Mouse (Mus musculus) embryonic stem cell, embryonic (primary cell): ENCODE data around the gene Calhm3.

Source experiments
- CTCF ChIA-PET, 4 experiments: fragments of 300-600 bp in 2 of 4; fragments of 350-600 bp in 2 of 4; sonication (Branson Sonifier 250); formaldehyde crosslinking; loops; one replicate each; lab custom pipeline; 2022; ENCODE audit warnings: inconsistent platforms in 2 of 4; lab: Charles Lee
- POLR2A ChIA-PET, 4 experiments: fragments of 300-600 bp in 2 of 4; fragments of 350-600 bp in 2 of 4; sonication (Branson Sonifier 250); formaldehyde crosslinking; loops; one replicate each; lab custom pipeline; 2022; ENCODE audit warnings: antibody characterized with exemption in 4 of 4, inconsistent platforms in 1 of 4; lab: Charles Lee

Calhm3 gene

GRCm38 (mm10) chr19:47144154-47144553, 13.4 kb downstream of the Calhm3 start, which contains the start of gene Calhm1:
TSS of gene Calhm1 (minus strand) at chr19:47144254.
- ChIA-PET POLR2A (interaction anchor here in 2 of 4 experiments (0.7 to 1.5 kb wide), 5 partner anchors 7 to 77 kb away, joined by 3 to 7 read pairs (median 4); partner anchors contain the start of gene Taf5 (in 2 of the 2)), CTCF (interaction anchor here in 2 of 4 experiments (1.0 to 2.1 kb wide), 3 partner anchors 21 to 25 kb away, joined by 3 to 6 read pairs (median 6); no protein-coding TSS in a partner anchor)

GRCm38 (mm10) chr19:47142438-47142837, 15.1 kb downstream of the Calhm3 start:
- CTCF ChIA-PET, result interaction anchor here in 1 of 4 experiments (0.7 kb wide), 1 partner anchor 173 kb away, joined by 3 read pairs; no protein-coding TSS in a partner anchor

GRCm38 (mm10) chr19:47139611-47140010, 18.0 kb downstream of the Calhm3 start:
- ChIA-PET CTCF (interaction anchor here (0.6 to 3.4 kb wide), 13 partner anchors 9 to 607 kb away, joined by 3 to 15 read pairs (median 5); no protein-coding TSS in a partner anchor), POLR2A (interaction anchor here in 2 of 4 experiments (0.8 to 5.5 kb wide), 13 partner anchors 7 to 124 kb away, joined by 3 to 62 read pairs (median 4); partner anchors contain the start of genes Taf5 (in 2 of the 2), Neurl1a (in 1 of the 2), Nt5c2 (in 1 of the 2) and Pcgf6 (in 1 of the 2))

More at GRCm38 (mm10) chr19:47142438-47142837, 15.1 kb downstream of the Calhm3 start:
- POLR2A ChIA-PET, result interaction anchor here in 1 of 4 experiments (1.1 kb wide), 1 partner anchor 11 kb away, joined by 3 read pairs; no protein-coding TSS in a partner anchor

- ChIA-PET CTCF (interaction anchor here in 3 of 4 experiments (0.7 to 3.4 kb wide), 7 partner anchors 11 to 835 kb away, joined by 3 to 15 read pairs (median 5); no protein-coding TSS in a partner anchor), POLR2A (interaction anchor here (0.5 to 5.5 kb wide), 16 partner anchors 10 to 71 kb away, joined by 3 to 62 read pairs (median 4); partner anchors contain the start of genes Pdcd11 (in 2 of the 4), Taf5 (in 2 of the 4), Usmg5 (in 2 of the 4) and Neurl1a (in 1 of the 4))
Observed at GRCm38 (mm10) chr19:47137771-47138421, 19.7 kb downstream of the Calhm3 start, which contains the start of gene Calhm2. TSS of gene Calhm2 (minus strand) at chr19:47138294.

- ChIA-PET CTCF (interaction anchor here in 3 of 4 experiments (0.8 to 3.4 kb wide), 5 partner anchors 12 to 38 kb away, joined by 3 to 16 read pairs (median 13); no protein-coding TSS in a partner anchor), POLR2A (interaction anchor here in 3 of 4 experiments (0.7 to 5.5 kb wide), 12 partner anchors 9 to 122 kb away, joined by 3 to 62 read pairs (median 4); partner anchors contain the start of genes Pdcd11 (in 2 of the 3), Usmg5 (in 2 of the 3), Ina (in 1 of the 3) and Nt5c2 (in 1 of the 3))
Observed at GRCm38 (mm10) chr19:47137051-47137581, 20.4 kb downstream of the Calhm3 start.

- ChIA-PET CTCF (interaction anchor here in 2 of 4 experiments (1.6 to 2.8 kb wide), 2 partner anchors 32 kb away, joined by 3 to 16 read pairs; no protein-coding TSS in a partner anchor), POLR2A (interaction anchor here in 2 of 4 experiments (0.9 to 3.5 kb wide), 6 partner anchors 10 to 121 kb away, joined by 3 to 14 read pairs (median 3); partner anchors contain the start of genes Ina (in 1 of the 2), Nt5c2 (in 1 of the 2) and Taf5 (in 1 of the 2))
Observed at GRCm38 (mm10) chr19:47136170-47136569, 21.4 kb downstream of the Calhm3 start.

GRCm38 (mm10) chr19:47135568-47135967, 22.0 kb downstream of the Calhm3 start:
- ChIA-PET POLR2A (interaction anchor here in 2 of 4 experiments (0.9 to 3.5 kb wide), 16 partner anchors 8 to 120 kb away, joined by 3 to 14 read pairs (median 4); partner anchors contain the start of genes Calhm1 (in 1 of the 2), Ina (in 1 of the 2), Nt5c2 (in 1 of the 2) and Taf5 (in 1 of the 2)), CTCF (interaction anchor here in 3 of 4 experiments (0.6 to 2.8 kb wide), 10 partner anchors 11 to 239 kb away, joined by 3 to 16 read pairs (median 4); partner anchors contain the start of gene Neurl1a (in 1 of the 3))

- ChIA-PET CTCF (interaction anchor here in 2 of 4 experiments (0.8 to 2.3 kb wide), 6 partner anchors 9 to 36 kb away, joined by 3 to 10 read pairs (median 8); partner anchors contain the start of gene Calhm3 (in 1 of the 2)), POLR2A (interaction anchor here in 3 of 4 experiments (1.1 to 2.7 kb wide), 5 partner anchors 10 to 65 kb away, joined by 3 to 14 read pairs (median 5); partner anchors contain the start of gene Taf5 (in 1 of the 3))
Observed at GRCm38 (mm10) chr19:47133161-47133560, 24.4 kb downstream of the Calhm3 start.

- POLR2A ChIA-PET, result interaction anchor here in 3 of 4 experiments (0.6 to 4.0 kb wide), 8 partner anchors 7 to 340 kb away, joined by 3 to 21 read pairs (median 4); partner anchors contain the start of genes Taf5 (in 2 of the 3), Pdcd11 (in 1 of the 3) and Usmg5 (in 1 of the 3)
- CTCF ChIA-PET, result interaction anchor here in 2 of 4 experiments (0.6 kb wide), 2 partner anchors 47 to 206 kb away, joined by 3 read pairs; no protein-coding TSS in a partner anchor
Observed at GRCm38 (mm10) chr19:47130551-47131125, 26.9 kb downstream of the Calhm3 start.

- ChIA-PET POLR2A (interaction anchor here in 2 of 4 experiments (0.7 to 4.0 kb wide), 9 partner anchors 9 to 61 kb away, joined by 3 to 21 read pairs (median 4); partner anchors contain the start of genes Taf5 (in 2 of the 2), Calhm2 (in 1 of the 2), Pdcd11 (in 1 of the 2) and Usmg5 (in 1 of the 2)), CTCF (interaction anchor here in 1 of 4 experiments (0.6 to 4.2 kb wide), 4 partner anchors 8 to 40 kb away, joined by 3 to 18 read pairs (median 4); no protein-coding TSS in a partner anchor)
Observed at GRCm38 (mm10) chr19:47128835-47129234, 28.7 kb downstream of the Calhm3 start.

GRCm38 (mm10) chr19:47128164-47128563, 29.4 kb downstream of the Calhm3 start:
- ChIA-PET CTCF (interaction anchor here in 2 of 4 experiments (1.5 to 4.2 kb wide), 2 partner anchors 40 to 210 kb away, joined by 3 to 18 read pairs; no protein-coding TSS in a partner anchor), POLR2A (interaction anchor here in 3 of 4 experiments (0.6 to 4.0 kb wide), 10 partner anchors 9 to 560 kb away, joined by 3 to 21 read pairs (median 6); partner anchors contain the start of genes Calhm2 (in 2 of the 3), Pdcd11 (in 2 of the 3), Taf5 (in 2 of the 3) and Usmg5 (in 2 of the 3))

GRCm38 (mm10) chr19:47122802-47123201, 34.8 kb downstream of the Calhm3 start:
- ChIA-PET POLR2A (interaction anchor here in 3 of 4 experiments (0.9 to 2.2 kb wide), 11 partner anchors 9 to 72 kb away, joined by 3 to 14 read pairs (median 4); partner anchors contain the start of genes Calhm2 (in 1 of the 3), Pcgf6 (in 1 of the 3) and Taf5 (in 1 of the 3)), CTCF (interaction anchor here (0.5 to 2.4 kb wide), 40 partner anchors 9 to 424 kb away, joined by 3 to 23 read pairs (median 4); partner anchors contain the start of genes Pdcd11 (in 3 of the 4), Usmg5 (in 3 of the 4), Calhm1 (in 1 of the 4) and Calhm2 (in 1 of the 4))

GRCm38 (mm10) chr19:47121054-47121453, 36.5 kb downstream of the Calhm3 start:
- ChIA-PET POLR2A (interaction anchor here (0.9 to 2.5 kb wide), 9 partner anchors 8 to 106 kb away, joined by 3 to 9 read pairs (median 4); partner anchors contain the start of genes Taf5 (in 2 of the 4), Ina (in 1 of the 4) and Nt5c2 (in 1 of the 4)), CTCF (interaction anchor here (0.6 to 2.2 kb wide), 26 partner anchors 8 to 244 kb away, joined by 3 to 29 read pairs (median 5); partner anchors contain the start of genes Calhm1 (in 1 of the 4), Neurl1a (in 1 of the 4), Pdcd11 (in 1 of the 4) and Usmg5 (in 1 of the 4))

GRCm38 (mm10) chr19:47118634-47119033, 38.9 kb downstream of the Calhm3 start:
- ChIA-PET POLR2A (interaction anchor here in 1 of 4 experiments (1.2 kb wide), 1 partner anchor 33 kb away, joined by 3 read pairs; no protein-coding TSS in a partner anchor), CTCF (no interaction called here)

GRCm38 (mm10) chr19:47104641-47105271, 52.8 kb downstream of the Calhm3 start:
- ChIA-PET POLR2A (interaction anchor here in 2 of 4 experiments (0.7 to 5.1 kb wide), 5 partner anchors 10 to 37 kb away, joined by 3 to 25 read pairs (median 3); partner anchors contain the start of genes Usmg5 (in 2 of the 2), Pdcd11 (in 1 of the 2) and Taf5 (in 1 of the 2)), CTCF (interaction anchor here in 2 of 4 experiments (0.7 to 1.9 kb wide), 3 partner anchors 14 to 17 kb away, joined by 3 to 8 read pairs (median 3); no protein-coding TSS in a partner anchor)
